Mouse (Mus musculus) heart, embryonic 15.5 days (tissue): ENCODE data around the gene 1700003F12Rik. TPM values are rescaled to one million over a fixed set of nuclear protein-coding genes. Genes with fewer than 3 reads are reported as not detected.
A peak's percentile ranks its signal among the peaks of the same experiment; 100 is the strongest.

Source experiments
- ATAC-seq: fragments of 200-750 bp; cut with Nextera tagmentation; replicated peaks from 2 replicates; pipeline ENCODE4 v1.8.0; 2017; ENCODE audit warnings: low read depth, moderate TSS enrichment; ENCODE audit not compliant: insufficient number of reproducible peaks, insufficient read depth, low FRiP score
- H3K27ac ChIP-seq: fragments of 300-500 bp; sonication (generic); 2 replicates; pipeline ENCODE4 v1.5.1; 2015; ENCODE audit warnings: mild to moderate bottlenecking, inconsistent platforms
- H3K27me3 ChIP-seq: fragments of 300-500 bp; sonication (generic); 2 replicates; pipeline ENCODE4 v1.6.1; 2015; ENCODE audit warnings: inconsistent platforms
- H3K36me3 ChIP-seq: fragments of 300-500 bp; sonication (generic); 2 replicates; pipeline ENCODE4 v1.6.1; 2015; ENCODE audit warnings: mild to moderate bottlenecking, inconsistent platforms
- H3K4me1 ChIP-seq: fragments of 300-500 bp; sonication (generic); replicated peaks from 2 replicates; pipeline ENCODE4 v1.6.1; 2015; ENCODE audit warnings: inconsistent platforms
- H3K4me2 ChIP-seq: fragments of 300-500 bp; sonication (generic); 2 replicates; pipeline ENCODE4 v1.6.1; 2015; ENCODE audit warnings: inconsistent platforms, mild to moderate bottlenecking, moderate library complexity
- H3K4me3 ChIP-seq: fragments of 300-500 bp; sonication (generic); 2 replicates; pipeline ENCODE4 v1.5.1; 2015; ENCODE audit warnings: mild to moderate bottlenecking, inconsistent platforms
- H3K9ac ChIP-seq: fragments of 300-500 bp; sonication (generic); 2 replicates; pipeline ENCODE4 v1.6.1; 2015; ENCODE audit warnings: mild to moderate bottlenecking, inconsistent platforms
- H3K9me3 ChIP-seq: fragments of 300-500 bp; sonication (generic); replicated peaks from 2 replicates; pipeline ENCODE4 v1.6.1; 2016; ENCODE audit warnings: inconsistent platforms
- WGBS: fragments of 180-500 bp; shearing (Covaris S2); methylation state at CpG from one replicate; pipeline ENCODE4 v1.1.7; 2015; ENCODE audit warnings: mixed read lengths; 5-methylcytosine and 5-hydroxymethylcytosine counted together
- polyA plus RNA-seq: library from polyadenylated mRNA; unstranded; fragments of >200 nt; fragmentation: Nextera tagmentation; extraction: Ambion mirVana; gene quantifications from 2 replicates; pipeline ENCODE4 v1.2.1, GENCODE M21; 2015

The 1700003F12Rik gene
- polyA plus RNA-seq, 1 experiment from 2014 or later = 0.43 TPM

DNA sequence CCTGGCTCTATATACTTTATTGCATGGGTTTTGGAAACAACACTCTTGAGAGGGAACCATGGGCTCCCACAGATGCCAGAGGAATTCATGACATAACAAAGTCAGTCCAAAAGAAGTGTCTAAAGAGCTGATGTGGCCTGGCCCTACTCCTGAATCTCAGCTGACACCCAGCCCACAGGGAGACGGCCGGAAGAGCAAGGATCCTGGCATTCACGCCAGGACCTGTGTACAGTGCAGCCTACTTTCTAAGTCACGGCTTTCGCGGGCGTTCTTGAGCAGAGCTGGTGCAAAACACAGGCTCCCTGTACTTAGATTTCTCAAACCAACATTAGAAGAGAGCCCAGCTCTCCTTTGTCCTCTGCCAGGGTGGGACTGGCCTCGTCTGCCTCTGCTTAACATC, 33.7 kb downstream of the 1700003F12Rik start:
- H3K27ac ChIP-seq = no peak overlapping the region; the same call in 1 of the 2 replicates
- ATAC-seq = no peak
- H3K4me3 ChIP-seq = no peak overlapping the region
- H3K9me3 ChIP-seq = no peaks in the 10 kb centered on the region
- no peak overlapping the region for H3K9ac ChIP-seq
- H3K4me2 ChIP-seq = no peak overlapping the region
- peaks cover 21% of the 10 kb centered on the region for H3K4me1 ChIP-seq
- 61% methylated on average over 8 of the region's 8 CpGs for WGBS
- no peaks in the 10 kb centered on the region for H3K27me3 ChIP-seq
- H3K36me3 ChIP-seq = no peaks in the 10 kb centered on the region

DNA sequence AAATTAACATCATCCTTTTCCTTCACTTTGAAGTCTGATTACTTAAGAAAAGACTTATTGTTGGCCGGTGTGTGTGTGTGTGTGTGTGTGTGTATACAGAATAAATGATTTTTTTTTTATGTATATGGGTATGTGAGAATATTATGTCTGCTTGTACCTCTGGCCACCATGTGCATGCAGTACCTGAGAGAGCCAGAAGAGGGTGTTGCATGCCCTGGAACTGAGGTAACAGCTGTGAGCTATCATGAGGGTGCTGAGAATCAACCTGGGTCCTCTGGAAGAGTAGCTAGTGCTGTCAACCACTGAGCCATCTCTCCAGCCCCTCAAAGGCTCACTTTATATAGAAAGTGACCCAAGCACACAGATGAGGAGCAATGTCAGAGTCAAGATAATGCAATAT, 34.5 kb downstream of the 1700003F12Rik start:
- Histone ChIP-seq H3K4me1 (peaks cover 21% of the 10 kb centered on the region), H3K4me2 (no peak overlapping the region), H3K4me3 (no peak overlapping the region), H3K9me3 (no peaks in the 10 kb centered on the region), H3K36me3 (no peaks in the 10 kb centered on the region), H3K27me3 (no peaks in the 10 kb centered on the region), H3K9ac (no peak overlapping the region), H3K27ac (no peak overlapping the region)
- no peak for ATAC-seq
- 97% methylated on average over 1 of the region's 1 CpGs for WGBS

GRCm38 (mm10) chr2:154583906-154584872, 37.3 kb downstream of the 1700003F12Rik start:
- 0 out of 2 replicates have a peak overlapping the region, but pooled peaks have one; percentile 1 for H3K27ac ChIP-seq
- no peaks in the 10 kb centered on the region for H3K27me3 ChIP-seq
- peak; percentile 53; the same call in 1 of the 2 replicates for ATAC-seq
- H3K4me2 ChIP-seq = 0 out of 2 replicates have a peak overlapping the region, but pooled peaks have one; percentile 10
- no peak overlapping the region for H3K9ac ChIP-seq
- H3K36me3 ChIP-seq = no peaks in the 10 kb centered on the region
- WGBS = 46% methylated on average over 15 of the region's 15 CpGs
- H3K4me1 ChIP-seq = peaks cover 25% of the 10 kb centered on the region
- no peak overlapping the region for H3K4me3 ChIP-seq
- no peaks in the 10 kb centered on the region for H3K9me3 ChIP-seq

- Histone ChIP-seq H3K4me2 (no peak overlapping the region), H3K9ac (no peak overlapping the region)
- WGBS = 54% methylated on average over 17 of the region's 17 CpGs
Measured at GRCm38 (mm10) chr2:154584931-154585601, 38.2 kb downstream of the 1700003F12Rik start.

DNA sequence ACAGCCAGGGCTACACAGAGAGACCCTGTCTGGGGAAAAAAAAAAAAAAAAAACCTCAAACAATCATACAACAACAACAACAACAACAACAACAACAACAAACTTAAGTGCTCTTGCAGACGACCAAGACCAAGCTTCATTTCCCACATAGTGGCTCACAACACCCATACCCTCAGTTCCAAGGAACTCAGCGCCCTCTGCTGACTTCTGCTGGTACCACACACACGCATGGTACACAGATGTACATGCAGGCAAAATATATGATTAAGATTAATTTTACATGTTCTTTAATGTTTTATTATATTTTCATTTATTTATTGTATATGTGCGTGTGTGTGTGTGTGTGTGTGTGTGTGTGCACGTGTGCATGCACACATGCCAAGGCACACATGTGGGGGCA, 39.5 kb downstream of the 1700003F12Rik start:
- no peak overlapping the region for H3K9ac ChIP-seq
- H3K27ac ChIP-seq = no peak overlapping the region
- H3K27me3 ChIP-seq = no peaks in the 10 kb centered on the region
- no peaks in the 10 kb centered on the region for H3K9me3 ChIP-seq
- H3K4me3 ChIP-seq = no peak overlapping the region
- H3K4me1 ChIP-seq = peaks cover 20% of the 10 kb centered on the region
- WGBS = 77% methylated on average over 5 of the region's 5 CpGs
- no peak for ATAC-seq
- H3K36me3 ChIP-seq = no peaks in the 10 kb centered on the region
- no peak overlapping the region for H3K4me2 ChIP-seq

More at GRCm38 (mm10) chr2:154584931-154585601, 38.2 kb downstream of the 1700003F12Rik start:
- ATAC-seq = no peak
- Histone ChIP-seq H3K27ac (no peak overlapping the region), H3K9me3 (no peaks in the 10 kb centered on the region), H3K27me3 (no peaks in the 10 kb centered on the region), H3K36me3 (no peaks in the 10 kb centered on the region), H3K4me1 (peaks cover 25% of the 10 kb centered on the region), H3K4me3 (no peak overlapping the region)

- H3K9me3 ChIP-seq = no peaks in the 10 kb centered on the region
- no peak overlapping the region for H3K4me3 ChIP-seq
- H3K4me1 ChIP-seq = peaks cover 17% of the 10 kb centered on the region
- ATAC-seq = no peak
- no peaks in the 10 kb centered on the region for H3K27me3 ChIP-seq
- H3K36me3 ChIP-seq = peaks cover 2% of the 10 kb centered on the region; the same call in 1 of the 2 replicates
- H3K4me2 ChIP-seq = no peak overlapping the region
- H3K9ac ChIP-seq = no peak overlapping the region
- WGBS = 76% methylated on average over 4 of the region's 4 CpGs
- H3K27ac ChIP-seq = no peak overlapping the region
Measured at GRCm38 (mm10) chr2:154589051-154589450, 42.2 kb downstream of the 1700003F12Rik start.

- Histone ChIP-seq H3K4me1 (peaks cover 4% of the 10 kb centered on the region; the same call in 1 of the 2 replicates), H3K9ac (no peak overlapping the region), H3K4me3 (no peak overlapping the region), H3K27me3 (no peaks in the 10 kb centered on the region), H3K9me3 (no peaks in the 10 kb centered on the region), H3K27ac (no peak overlapping the region), H3K36me3 (peaks cover 8% of the 10 kb centered on the region; the same call in 1 of the 2 replicates), H3K4me2 (no peak overlapping the region)
- no peak for ATAC-seq
- 79% methylated on average over 3 of the region's 3 CpGs for WGBS
Measured at GRCm38 (mm10) chr2:154591239-154591638, 44.4 kb downstream of the 1700003F12Rik start.

- Histone ChIP-seq H3K36me3 (peaks cover 8% of the 10 kb centered on the region; the same call in 1 of the 2 replicates), H3K4me2 (no peak overlapping the region), H3K27ac (no peak overlapping the region), H3K9me3 (no peaks in the 10 kb centered on the region), H3K27me3 (no peaks in the 10 kb centered on the region), H3K4me1 (peaks cover 4% of the 10 kb centered on the region; the same call in 1 of the 2 replicates), H3K9ac (no peak overlapping the region), H3K4me3 (no peak overlapping the region)
- WGBS = 74% methylated on average over 3 of the region's 3 CpGs
- ATAC-seq = no peak; the same call in 1 of the 2 replicates
Measured at GRCm38 (mm10) chr2:154593025-154593424, 46.1 kb downstream of the 1700003F12Rik start.

DNA sequence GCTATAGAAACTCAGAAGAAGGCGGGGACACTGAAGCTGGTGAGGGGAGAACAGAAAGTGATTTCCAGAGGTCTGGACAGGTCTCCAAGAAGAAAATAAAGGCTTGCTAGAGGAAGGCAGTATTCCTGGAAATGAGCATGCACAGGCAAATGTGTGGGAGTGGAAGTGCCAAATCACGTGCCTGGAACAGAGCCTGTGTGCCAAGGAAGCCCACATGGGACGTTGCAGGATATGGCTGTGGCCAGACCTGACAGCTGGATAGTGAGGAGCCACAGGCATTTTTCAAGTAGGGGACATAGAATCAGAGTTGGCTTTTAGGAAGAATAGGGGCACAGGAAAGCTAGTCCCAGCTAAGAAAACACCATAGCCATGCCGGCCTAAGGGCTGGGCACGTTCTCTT, 48.9 kb downstream of the 1700003F12Rik start:
- Histone ChIP-seq H3K27me3 (no peaks in the 10 kb centered on the region), H3K4me3 (no peak overlapping the region), H3K9me3 (no peaks in the 10 kb centered on the region), H3K27ac (no peak overlapping the region), H3K4me2 (no peak overlapping the region), H3K9ac (no peak overlapping the region), H3K4me1 (no peaks in the 10 kb centered on the region), H3K36me3 (peaks cover 8% of the 10 kb centered on the region; the same call in 1 of the 2 replicates)
- 70% methylated on average over 5 of the region's 5 CpGs for WGBS
- no peak for ATAC-seq

GRCm38 (mm10) chr2:154597399-154597798, 50.5 kb downstream of the 1700003F12Rik start:
- no peak overlapping the region for H3K4me2 ChIP-seq
- H3K9ac ChIP-seq = no peak overlapping the region
- WGBS = 93% methylated on average over 3 of the region's 3 CpGs
- H3K9me3 ChIP-seq = no peaks in the 10 kb centered on the region
- no peak overlapping the region for H3K4me3 ChIP-seq
- H3K4me1 ChIP-seq = no peaks in the 10 kb centered on the region
- H3K27me3 ChIP-seq = no peaks in the 10 kb centered on the region
- ATAC-seq = no peak
- H3K27ac ChIP-seq = no peak overlapping the region
- H3K36me3 ChIP-seq = peaks cover 8% of the 10 kb centered on the region; the same call in 1 of the 2 replicates
